Mouse (Mus musculus) hindbrain, postnatal 0 days (tissue): ENCODE results near the gene Spon1. TPM values are rescaled to one million over a fixed set of nuclear protein-coding genes. Genes with fewer than 3 reads are reported as not detected.

ENCODE experiments used
- ATAC-seq: fragments of 200-750 bp; cut with Nextera tagmentation; 2 replicates; pipeline ENCODE4 v1.8.0; 2017; ENCODE audit warnings: mild to moderate bottlenecking, moderate TSS enrichment, moderate library complexity
- DNase-seq: peaks from one replicate; pipeline ENCODE4 v3.0.0-alpha.2; 2015; ENCODE audit warnings: low spot score
- H3K27ac ChIP-seq: fragments of 300-500 bp; sonication (generic); 2 replicates; pipeline ENCODE4 v1.5.1; 2014; ENCODE audit warnings: mild to moderate bottlenecking
- H3K27me3 ChIP-seq: fragments of 300-500 bp; sonication (generic); 2 replicates; pipeline ENCODE4 v1.6.1; 2014; ENCODE audit warnings: low read length, mixed read lengths; ENCODE audit not compliant: insufficient read depth
- H3K36me3 ChIP-seq: fragments of 300-500 bp; sonication (generic); 2 replicates; pipeline ENCODE4 v1.6.1; 2014; ENCODE audit warnings: low read length, mixed read lengths; ENCODE audit not compliant: insufficient read depth
- H3K4me1 ChIP-seq: fragments of 300-500 bp; sonication (generic); 2 replicates; pipeline ENCODE4 v1.6.1; 2014; ENCODE audit warnings: antibody characterized with exemption, low read length, mixed read lengths; ENCODE audit not compliant: insufficient read depth
- H3K4me2 ChIP-seq: fragments of 300-500 bp; sonication (generic); 2 replicates; pipeline ENCODE4 v1.6.1; 2014; ENCODE audit warnings: low read depth, mild to moderate bottlenecking, low read length, moderate library complexity, mixed read lengths
- H3K4me3 ChIP-seq: fragments of 300-500 bp; sonication (generic); 2 replicates; pipeline ENCODE4 v1.5.1; 2014; ENCODE audit warnings: low read length
- H3K9ac ChIP-seq: fragments of 300-500 bp; sonication (generic); replicated peaks from 2 replicates; pipeline ENCODE4 v1.6.1; 2014; ENCODE audit warnings: mild to moderate bottlenecking, low read length, moderate library complexity, mixed read lengths
- H3K9me3 ChIP-seq: fragments of 300-500 bp; sonication (generic); 2 replicates; pipeline ENCODE4 v1.6.1; 2016; ENCODE audit warnings: low read length, mixed read lengths
- CTCF ChIP-seq: IDR thresholded peaks from 2 replicates; pipeline ENCODE4 v1.5.1; 2016; ENCODE audit warnings: antibody characterized with exemption, control low read depth, low read depth
- WGBS: fragments of 180-500 bp; shearing (Covaris S2); extraction: QIAGEN DNeasy Blood & Tissue Kit; methylation state at CpG from one replicate; pipeline ENCODE4 v1.1.7; 2014; 5-methylcytosine and 5-hydroxymethylcytosine counted together
- polyA plus RNA-seq: library from polyadenylated mRNA; unstranded; fragments of >200 nt; fragmentation: Nextera tagmentation; extraction: Ambion mirVana; gene quantifications from 2 replicates; pipeline ENCODE4 v1.2.1, GENCODE M21; 2015
- total RNA-seq: library from RNA; depleted of rRNA; stranded (reverse); fragments of >200 nt; gene quantifications from 2 replicates; pipeline ENCODE4 v1.2.3, GENCODE M21; 2014; rRNA removed

Spon1 gene
- total RNA-seq, result 42.6 and 43.8 TPM in 2 replicates
- polyA plus RNA-seq, result 50.3 TPM in 2 replicates

DNA sequence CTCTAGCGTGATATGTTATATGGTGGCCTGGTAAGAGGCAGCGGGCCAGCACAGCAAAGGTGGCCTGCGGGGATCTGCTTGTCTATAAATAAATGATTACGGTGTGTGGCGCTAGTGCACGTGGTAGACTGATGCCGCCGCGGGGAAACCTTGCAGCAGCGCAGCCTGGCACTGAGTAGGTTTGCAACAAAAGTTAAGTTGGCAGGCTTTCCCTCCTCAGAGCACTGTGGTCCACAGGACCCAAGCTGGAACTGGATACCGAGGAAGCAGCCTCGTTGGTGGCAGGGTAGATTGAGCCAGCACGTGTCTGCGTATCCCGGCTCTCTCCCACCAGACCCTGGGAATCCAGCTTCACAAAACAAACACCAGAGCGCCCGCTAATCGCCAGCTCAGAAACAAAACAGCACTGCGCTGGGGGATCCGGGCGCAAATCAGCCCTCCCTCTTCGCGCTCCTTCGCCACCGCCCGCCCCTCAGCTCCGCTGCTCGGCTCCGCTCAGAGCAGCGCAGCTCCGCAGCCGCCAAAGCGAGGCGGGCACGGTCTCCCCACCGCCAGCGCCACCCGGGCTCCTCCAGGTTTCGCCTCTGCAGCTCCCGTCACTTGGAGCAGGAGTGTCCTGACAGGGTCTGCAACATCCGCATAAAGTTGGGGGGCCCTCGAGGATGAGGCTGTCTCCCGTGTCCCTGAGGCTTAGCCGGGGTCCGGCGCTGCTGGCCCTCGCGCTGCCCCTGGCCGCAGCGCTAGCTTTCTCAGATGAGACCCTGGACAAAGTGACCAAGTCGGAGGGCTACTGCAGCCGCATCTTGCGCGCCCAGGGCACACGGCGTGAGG, at the start of gene Spon1:
Spon1 (plus strand) TSS at position 332 of the 831 bp plus-strand sequence.
- ATAC-seq (peak; percentile 95), DNase-seq (peak; percentile 85)
- Histone ChIP-seq H3K9ac (peak within 1 kb of the TSS; percentile 56), H3K36me3 (no peaks in the 10 kb centered on the region), H3K4me1 (0 out of 2 replicates have a peak, but pooled peaks cover 4% of the 10 kb centered on the region), H3K4me3 (peak within 1 kb of the TSS; percentile 52), H3K27ac (peak within 1 kb of the TSS; percentile 21), H3K27me3 (no peaks in the 10 kb centered on the region), H3K4me2 (peak within 1 kb of the TSS; percentile 83), H3K9me3 (0 out of 2 replicates have a peak, but pooled peaks cover 4% of the 10 kb centered on the region)
- under 1% methylated on average over 56 of the region's 56 CpGs for WGBS
- TF ChIP-seq CTCF, result 0 out of 2 replicates have a peak, but pooled peaks have one; percentile 1

DNA sequence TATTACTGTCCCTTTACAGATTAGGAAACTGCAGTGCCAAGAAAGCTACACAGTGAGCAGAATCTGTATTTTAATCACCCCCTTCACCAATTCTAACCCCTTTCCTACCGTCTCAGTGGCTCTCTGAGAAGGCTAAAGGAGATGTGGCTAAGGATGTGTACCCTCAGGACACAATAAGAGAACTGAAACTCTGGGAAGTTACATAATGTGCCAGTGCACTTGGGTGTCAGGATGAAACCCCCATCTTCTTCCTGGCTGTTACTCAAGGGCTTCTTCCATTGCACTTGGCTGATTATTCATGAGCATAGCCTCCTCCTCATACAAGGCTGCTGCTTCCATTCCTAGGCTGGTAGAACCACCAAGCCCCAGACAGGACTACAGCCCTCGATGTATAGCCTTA, 43.8 kb upstream of the Spon1 start:
- H3K4me3 ChIP-seq, result no peak overlapping the region
- WGBS, result 75% methylated on average over 2 of the region's 2 CpGs
- DNase-seq, result no peak
- no peak overlapping the region for H3K27ac ChIP-seq
- no peaks in the 10 kb centered on the region for H3K4me1 ChIP-seq
- no peak for ATAC-seq
- no peak overlapping the region for H3K4me2 ChIP-seq
- H3K36me3 ChIP-seq, result no peaks in the 10 kb centered on the region
- no peak overlapping the region for H3K9ac ChIP-seq
- H3K27me3 ChIP-seq, result no peaks in the 10 kb centered on the region
- no peaks in the 10 kb centered on the region for H3K9me3 ChIP-seq
- TF ChIP-seq CTCF, result no peak

DNA sequence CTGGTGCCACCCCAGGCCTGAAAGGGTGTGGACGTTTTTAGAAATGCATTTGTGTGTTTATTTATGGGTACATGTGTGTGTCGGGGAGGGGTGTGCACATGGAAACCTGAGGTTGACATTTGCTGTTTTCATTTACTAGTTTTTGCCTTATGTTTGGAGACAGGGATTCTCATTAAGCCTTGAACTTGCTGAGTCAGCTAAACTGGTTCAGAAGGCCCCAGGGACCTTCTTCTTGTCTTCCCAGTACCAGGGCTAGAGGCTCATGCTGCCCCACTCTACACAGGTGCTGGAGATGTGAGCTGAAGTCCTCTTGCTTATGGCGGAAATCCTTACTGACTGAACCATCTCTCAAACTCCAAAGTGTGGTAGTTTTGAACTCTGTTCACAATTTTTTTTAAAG, 41.9 kb upstream of the Spon1 start:
- Histone ChIP-seq H3K27me3 (no peaks in the 10 kb centered on the region), H3K4me1 (no peaks in the 10 kb centered on the region), H3K27ac (no peak overlapping the region), H3K9ac (no peak overlapping the region), H3K36me3 (no peaks in the 10 kb centered on the region), H3K4me3 (no peak overlapping the region), H3K9me3 (no peaks in the 10 kb centered on the region), H3K4me2 (no peak overlapping the region)
- DNase-seq, result no peak
- no peak for ATAC-seq
- WGBS, result 74% methylated on average over 3 of the region's 3 CpGs
- no peak for TF ChIP-seq CTCF

DNA sequence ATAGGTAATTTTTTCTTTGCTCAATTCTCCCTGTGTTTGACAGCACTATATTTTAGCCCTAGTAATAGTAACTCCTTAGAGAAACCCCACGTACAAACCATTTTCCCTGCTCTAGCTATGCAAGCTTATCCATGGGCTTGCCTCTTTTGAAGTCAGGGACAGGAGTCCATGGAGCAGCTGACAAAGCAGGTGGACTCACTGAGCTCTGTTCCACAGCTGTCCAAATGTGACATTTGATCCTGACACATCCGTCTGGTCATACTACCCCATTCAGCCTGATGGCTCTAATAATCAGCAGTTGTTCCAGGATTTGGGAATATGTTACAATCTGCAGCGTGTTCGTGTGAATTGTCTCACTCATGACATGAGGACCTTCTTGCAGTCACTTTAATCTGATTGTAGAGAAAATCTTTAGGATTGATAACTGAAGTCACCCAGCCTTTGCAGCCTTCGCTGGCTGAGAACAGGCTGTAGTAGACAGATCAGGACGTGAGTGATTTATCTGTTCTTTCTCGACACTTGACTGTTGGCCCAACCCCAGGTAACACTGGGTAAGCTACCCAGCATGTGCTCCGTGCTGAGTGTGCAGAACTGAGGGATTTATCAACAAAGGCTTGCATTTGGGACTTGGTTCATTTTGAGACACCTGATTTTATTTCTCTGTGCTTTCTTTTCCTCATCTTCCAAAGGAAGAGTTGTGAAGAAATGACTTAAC, 37.6 kb upstream of the Spon1 start:
- ATAC-seq (no peak), DNase-seq (no peak)
- Histone ChIP-seq H3K4me3 (no peak overlapping the region), H3K36me3 (no peaks in the 10 kb centered on the region), H3K27ac (no peak overlapping the region), H3K9ac (no peak overlapping the region), H3K9me3 (no peaks in the 10 kb centered on the region), H3K4me2 (no peak overlapping the region), H3K27me3 (no peaks in the 10 kb centered on the region), H3K4me1 (no peaks in the 10 kb centered on the region)
- WGBS, result 67% methylated on average over 8 of the region's 8 CpGs
- no peak for TF ChIP-seq CTCF

DNA sequence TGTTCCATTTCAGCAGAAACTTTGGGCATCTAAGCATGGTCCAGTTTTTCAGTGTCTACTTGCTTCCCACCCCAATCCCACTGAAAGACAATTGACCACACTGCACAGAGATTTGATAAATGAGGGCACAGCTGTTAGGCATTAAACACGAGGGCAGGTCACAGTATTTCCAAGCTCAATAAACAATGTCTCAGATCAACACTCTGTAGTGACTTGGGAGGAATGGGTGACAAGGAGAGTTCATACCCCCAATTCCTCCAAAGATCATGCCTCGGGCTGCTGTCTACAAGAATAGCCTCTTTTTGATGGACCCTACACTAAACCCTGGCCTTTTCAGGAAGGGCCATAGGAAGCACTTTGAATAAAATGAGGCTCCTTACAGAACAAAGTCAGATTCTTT, 36.9 kb upstream of the Spon1 start:
- Histone ChIP-seq H3K27ac (no peak overlapping the region), H3K4me3 (no peak overlapping the region)
- 52% methylated on average over 2 of the region's 2 CpGs for WGBS

DNA sequence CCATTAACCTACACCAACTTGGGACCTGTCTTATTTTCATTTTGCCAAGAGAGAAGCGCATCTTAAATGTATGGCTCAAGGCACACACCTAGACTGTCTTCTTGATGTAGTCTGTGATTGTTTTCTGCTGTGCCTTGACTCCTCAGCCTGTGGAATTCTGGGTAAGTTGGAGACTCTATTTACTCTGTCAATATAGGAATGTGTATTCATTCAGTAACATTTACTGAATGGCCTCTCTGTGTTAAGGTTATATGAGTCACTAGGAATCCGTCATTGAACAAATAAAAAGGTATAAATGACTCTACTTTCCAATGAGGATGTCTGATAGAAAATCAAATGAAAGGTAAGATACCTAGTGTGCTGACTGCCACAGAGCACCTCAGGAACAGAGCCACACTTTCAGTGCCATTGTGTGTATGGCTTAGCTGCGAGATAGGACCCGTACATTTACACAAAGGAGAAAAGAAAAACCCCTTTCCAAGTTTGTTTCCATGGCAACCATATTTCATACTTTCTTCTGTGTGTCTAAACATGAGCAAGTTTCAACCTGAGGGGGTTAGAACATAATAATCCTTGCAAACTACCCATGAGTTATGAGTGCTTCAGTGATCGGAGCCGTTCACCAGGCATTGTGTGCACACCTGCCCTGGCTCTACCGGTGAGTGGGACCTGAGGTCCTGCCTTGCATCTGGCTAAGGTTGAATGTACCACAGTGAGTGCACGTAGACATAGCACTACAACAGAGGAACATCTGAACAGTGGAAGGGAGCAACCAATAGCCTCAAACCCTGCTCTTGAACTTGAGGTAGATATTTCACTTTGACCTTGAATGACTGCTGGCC, 35.2 kb upstream of the Spon1 start:
- Histone ChIP-seq H3K36me3 (no peaks in the 10 kb centered on the region), H3K4me1 (no peaks in the 10 kb centered on the region), H3K9me3 (no peaks in the 10 kb centered on the region), H3K4me3 (no peak overlapping the region), H3K4me2 (no peak overlapping the region), H3K27ac (no peak overlapping the region), H3K27me3 (no peaks in the 10 kb centered on the region), H3K9ac (no peak overlapping the region)
- 84% methylated on average over 8 of the region's 8 CpGs for WGBS
- no peak for TF ChIP-seq CTCF
- no peak for ATAC-seq
- peak; percentile 41 for DNase-seq

More for the DNA sequence above, 36.9 kb upstream of the Spon1 start:
- Histone ChIP-seq H3K36me3 (no peaks in the 10 kb centered on the region), H3K27me3 (no peaks in the 10 kb centered on the region), H3K4me2 (no peak overlapping the region), H3K9ac (no peak overlapping the region), H3K4me1 (no peaks in the 10 kb centered on the region), H3K9me3 (no peaks in the 10 kb centered on the region)
- no peak for ATAC-seq
- DNase-seq, result no peak
- no peak for TF ChIP-seq CTCF
